Mouse (Mus musculus) thymus, postnatal 36 days (tissue): ENCODE data around the gene Adk.

Source experiments
- DNase-seq, 2 experiments: peaks; one replicate each; pipeline ENCODE4 v3.0.0; 2022; ENCODE audit warnings: mixed read lengths in 2 of 2

Adk gene

GRCm38 (mm10) chr14:21173973-21174745 lies 121.8 kb downstream of the Adk start:
- no peak for DNase-seq

- no peak for DNase-seq
Measured at GRCm38 (mm10) chr14:21174804-21175203, 122.4 kb downstream of the Adk start.

- DNase-seq = no peak
Measured at GRCm38 (mm10) chr14:21177781-21178180, 125.4 kb downstream of the Adk start.

- no peak for DNase-seq
Measured at GRCm38 (mm10) chr14:21178356-21178755, 126.0 kb downstream of the Adk start.

DNA sequence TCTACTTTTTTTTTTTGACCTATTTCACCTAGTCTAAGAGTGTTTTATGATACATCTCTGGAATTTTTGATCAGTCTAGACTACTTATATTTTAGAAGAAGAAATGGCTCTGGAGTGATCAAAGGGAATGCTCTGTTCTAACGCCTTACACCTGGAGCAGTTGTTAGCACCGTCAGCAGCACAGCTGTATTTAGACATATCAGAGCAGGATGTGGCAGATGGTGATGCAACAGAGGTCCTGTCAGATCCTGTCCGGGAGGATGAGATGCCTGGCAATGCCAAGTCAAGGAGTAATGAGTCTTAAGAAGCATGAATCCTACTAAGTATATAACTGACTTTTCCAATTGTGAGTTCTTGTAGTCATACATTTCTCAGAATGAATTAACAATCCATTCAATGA lies 128.7 kb downstream of the Adk start:
- peak in 1 of 2 experiments; percentile 27 for DNase-seq

- DNase-seq = no peak
Measured at GRCm38 (mm10) chr14:21191966-21192365, 139.6 kb downstream of the Adk start.

DNA sequence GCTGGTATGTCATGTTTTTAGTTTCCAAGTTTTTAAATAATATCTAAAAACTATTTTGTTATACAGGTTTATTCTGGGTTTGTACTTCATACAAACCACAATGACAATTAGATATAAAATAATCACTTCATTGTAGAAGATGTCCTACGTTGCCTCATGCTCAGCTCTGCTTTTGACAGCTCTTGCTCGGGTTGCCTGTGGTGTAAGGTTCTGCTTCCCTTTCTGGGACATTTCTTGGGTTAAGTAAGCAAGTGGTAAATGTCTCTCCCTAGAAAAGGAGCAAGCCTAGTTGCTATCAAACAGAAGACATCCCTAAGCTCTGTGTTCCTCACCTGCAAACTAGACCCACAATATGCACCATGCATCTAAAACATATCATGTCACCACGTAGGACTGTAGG lies 140.4 kb downstream of the Adk start:
- DNase-seq = no peak

GRCm38 (mm10) chr14:21194336-21194735 lies 142.0 kb downstream of the Adk start:
- DNase-seq = no peak

- DNase-seq = no peak
Measured at GRCm38 (mm10) chr14:21200850-21201249, 148.5 kb downstream of the Adk start.

DNA sequence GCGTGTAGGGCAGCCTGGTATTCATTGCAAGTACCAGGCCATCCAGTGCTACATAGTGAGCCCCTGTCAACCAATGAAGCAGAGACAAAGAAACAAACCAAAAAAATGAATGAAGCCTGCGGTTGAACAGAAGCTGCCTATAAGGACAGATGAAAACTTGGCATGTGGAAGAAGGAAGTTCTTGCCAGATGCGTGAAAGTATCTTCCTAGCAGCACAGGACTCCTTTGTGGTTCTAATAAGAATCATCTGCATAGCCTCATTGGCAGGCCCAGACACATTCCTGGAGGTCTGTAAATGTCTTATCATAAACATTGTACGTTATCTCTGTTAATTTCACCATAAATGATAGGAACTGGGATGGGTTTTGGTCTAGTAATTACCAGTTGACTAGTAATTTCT lies 154.1 kb downstream of the Adk start:
- DNase-seq = no peak

DNA sequence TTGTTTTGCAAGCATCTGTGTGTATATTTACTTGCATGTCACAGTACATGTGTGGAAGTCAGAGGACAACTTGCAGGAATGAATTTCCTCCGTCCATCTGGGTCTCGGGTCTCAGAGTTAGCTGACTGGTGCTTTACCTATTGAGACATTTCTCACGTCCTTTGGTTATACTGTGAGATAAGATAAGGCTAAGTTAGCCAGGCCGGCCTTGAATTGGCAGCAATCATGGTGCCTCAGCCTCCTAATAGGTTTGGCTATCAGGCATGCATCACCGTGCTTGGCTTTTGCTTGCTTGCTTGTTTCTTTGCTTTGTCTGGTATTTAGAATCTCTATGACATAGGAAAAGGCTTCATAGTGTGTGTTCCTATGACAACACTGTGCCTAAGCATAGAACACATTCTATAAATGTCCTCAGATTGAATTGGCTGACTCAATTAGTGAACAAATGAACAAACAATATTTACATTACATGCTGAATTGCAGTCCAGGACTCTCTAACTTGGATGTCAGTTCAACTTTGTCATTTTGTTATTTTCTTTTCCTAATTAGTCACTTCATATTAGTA lies 169.3 kb downstream of the Adk start:
- DNase-seq = no peak

GRCm38 (mm10) chr14:21222206-21222605 lies 169.8 kb downstream of the Adk start:
- no peak for DNase-seq

DNA sequence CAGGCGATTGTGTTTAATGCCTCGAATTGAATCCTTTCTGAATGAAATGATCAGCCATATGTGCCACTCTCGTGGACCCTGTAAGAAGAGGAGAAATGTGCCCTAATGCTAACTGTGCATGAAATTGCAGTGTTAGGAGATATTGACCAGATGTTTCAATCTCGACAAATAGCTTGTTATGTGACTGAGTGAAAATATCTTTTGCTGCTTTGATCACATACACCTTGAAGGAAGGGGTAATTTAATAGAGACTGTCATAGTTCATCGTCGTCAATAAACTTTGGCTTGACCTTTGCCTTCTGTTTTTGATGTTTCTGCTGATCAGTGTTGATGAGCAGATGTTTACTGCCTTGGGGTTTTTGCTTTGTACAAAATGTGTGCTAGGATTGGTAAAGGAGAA lies 171.1 kb downstream of the Adk start:
- no peak for DNase-seq

GRCm38 (mm10) chr14:21223971-21224635 lies 171.7 kb downstream of the Adk start:
- DNase-seq = no peak

GRCm38 (mm10) chr14:21237051-21237450 lies 184.7 kb downstream of the Adk start:
- DNase-seq = no peak

DNA sequence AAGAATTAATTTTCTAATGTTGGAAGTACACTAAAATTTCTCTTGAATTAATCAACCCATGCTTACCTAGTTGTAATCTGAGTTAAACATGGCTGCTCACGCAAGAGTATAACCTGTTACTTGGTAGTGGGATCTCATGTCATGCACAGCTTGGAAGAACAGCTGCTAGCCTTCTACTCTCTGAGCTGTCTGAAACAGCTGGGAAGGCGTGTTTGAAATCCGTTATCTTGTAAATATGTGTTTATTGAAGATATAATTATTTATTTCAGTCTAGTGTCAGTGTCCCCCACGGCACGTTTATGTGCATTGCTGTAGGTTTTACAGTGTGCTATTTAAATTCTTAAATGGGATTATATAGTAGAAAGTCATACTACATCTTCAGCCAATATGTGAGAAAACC lies 188.7 kb downstream of the Adk start:
- no peak for DNase-seq

GRCm38 (mm10) chr14:21251386-21251785 lies 199.0 kb downstream of the Adk start:
- DNase-seq = no peak

DNA sequence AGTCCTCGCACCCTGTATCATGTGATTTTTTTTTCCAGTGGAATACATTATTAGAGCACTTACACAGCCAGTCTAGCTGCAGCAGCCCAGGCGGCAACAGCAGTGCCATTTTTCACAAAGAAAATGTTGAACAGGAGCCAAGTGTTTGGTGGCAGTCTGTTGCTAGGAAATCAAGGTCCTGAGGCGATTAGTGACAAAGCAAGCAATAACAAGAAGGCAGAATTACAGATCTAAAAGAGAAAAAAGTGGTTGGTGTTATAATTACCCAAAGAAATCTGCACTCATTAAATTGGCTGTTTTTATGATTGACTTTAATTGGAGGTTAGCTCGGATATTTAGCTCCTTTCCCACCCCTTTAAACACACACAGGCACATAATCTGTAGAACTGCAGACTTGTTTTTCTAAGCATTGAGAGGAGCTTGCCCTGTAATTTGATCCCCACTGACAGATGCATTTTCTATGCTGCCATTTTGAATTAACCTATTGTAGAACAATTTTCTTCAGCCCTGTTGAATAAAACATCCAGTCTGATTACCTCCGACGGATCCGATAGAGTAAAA lies 200.0 kb downstream of the Adk start:
- DNase-seq = no peak

DNA sequence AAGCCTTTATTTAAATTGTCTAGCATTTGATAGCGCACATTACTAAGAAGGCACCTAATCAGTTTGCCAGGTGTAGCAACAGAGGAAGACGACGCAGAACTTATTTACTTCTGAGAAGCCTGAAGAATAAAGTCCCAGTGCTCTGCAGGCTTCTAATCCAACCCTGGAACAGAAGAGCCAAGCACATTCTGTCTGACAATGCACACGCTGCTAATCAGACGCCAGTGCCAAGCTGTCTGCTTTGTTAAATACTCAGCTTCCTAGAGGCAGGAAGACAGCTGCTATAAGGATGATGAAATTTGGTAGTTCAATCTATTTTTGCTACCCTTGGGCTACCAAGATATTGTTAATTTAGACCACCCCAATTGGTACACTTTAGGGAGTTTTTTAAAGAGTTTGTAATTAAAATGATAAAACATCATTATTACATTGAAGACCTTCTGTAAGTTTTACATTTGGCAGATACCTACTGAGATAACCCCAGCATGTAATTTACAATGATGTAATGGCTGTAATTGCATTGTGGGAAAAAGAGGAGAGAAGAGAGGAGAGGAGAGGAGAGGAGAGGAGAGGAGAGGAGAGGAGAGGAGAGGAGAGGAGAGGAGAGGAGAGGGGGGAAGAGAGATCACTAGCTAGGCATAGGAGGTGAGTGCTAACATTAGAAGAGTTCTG lies 201.1 kb downstream of the Adk start:
- DNase-seq = no peak

DNA sequence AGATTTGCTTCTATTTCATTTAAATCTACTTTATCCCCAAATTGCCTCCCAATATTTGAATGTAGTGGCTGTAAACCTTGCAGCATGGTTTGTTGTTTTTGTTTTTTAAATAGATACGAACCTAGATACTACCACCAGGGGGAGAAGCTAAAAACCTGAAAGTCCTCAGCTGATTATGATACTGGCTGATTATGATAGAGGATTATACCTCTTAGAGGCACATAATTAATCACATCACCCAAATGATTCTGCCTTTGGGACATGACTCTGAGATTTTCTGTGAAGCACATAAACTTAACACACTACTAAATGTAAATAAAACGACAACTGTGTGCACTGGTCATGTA lies 201.6 kb downstream of the Adk start:
- no peak for DNase-seq

- DNase-seq = no peak
Measured at GRCm38 (mm10) chr14:21268229-21268628, 215.9 kb downstream of the Adk start.

DNA sequence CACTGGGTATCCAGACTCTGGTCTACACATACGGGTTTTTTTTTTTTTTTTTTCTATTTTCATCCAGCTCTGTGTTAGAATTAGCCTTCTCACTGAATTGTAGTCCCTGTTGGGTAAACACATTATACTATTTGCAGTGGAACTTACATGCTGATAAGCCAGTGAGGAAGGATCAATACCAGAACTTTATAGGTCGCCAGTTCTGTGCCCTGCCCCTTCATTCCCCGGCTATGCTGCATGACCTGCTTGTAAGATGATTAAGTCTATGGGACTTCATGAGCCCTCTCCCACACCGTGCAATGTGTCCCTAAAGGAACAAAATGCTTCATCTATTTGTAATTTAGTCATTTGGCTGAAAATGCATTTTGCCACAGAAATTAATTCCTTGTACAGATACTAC lies 219.1 kb downstream of the Adk start:
- no peak for DNase-seq

- no peak for DNase-seq
Measured at GRCm38 (mm10) chr14:21275786-21276185, 223.4 kb downstream of the Adk start.
